Mouse (Mus musculus) central nervous system, embryonic 14 days (tissue): ENCODE data around the gene Lztr1. TPM values are rescaled to one million over a fixed set of nuclear protein-coding genes. Genes with fewer than 3 reads are reported as not detected.

ENCODE experiments used
- polyA plus RNA-seq: library from polyadenylated mRNA; depleted of rRNA; stranded (reverse); fragments of >200 nt; gene quantifications from 2 replicates; pipeline ENCODE4 v1.2.3, GENCODE M21; 2012; rRNA removed

Lztr1 gene
- 264 and 273 TPM in 2 replicates for polyA plus RNA-seq

GRCm38 (mm10) chr16:17508546-17509239 lies at the start of gene Lztr1:
TSS of gene Lztr1 (plus strand) at chr16:17508688.

GRCm38 (mm10) chr16:17489469-17490111 lies 18.9 kb upstream of the Lztr1 start, which contains the start of gene Aifm3:
TSS of gene Aifm3 (plus strand) at chr16:17489611.

DNA sequence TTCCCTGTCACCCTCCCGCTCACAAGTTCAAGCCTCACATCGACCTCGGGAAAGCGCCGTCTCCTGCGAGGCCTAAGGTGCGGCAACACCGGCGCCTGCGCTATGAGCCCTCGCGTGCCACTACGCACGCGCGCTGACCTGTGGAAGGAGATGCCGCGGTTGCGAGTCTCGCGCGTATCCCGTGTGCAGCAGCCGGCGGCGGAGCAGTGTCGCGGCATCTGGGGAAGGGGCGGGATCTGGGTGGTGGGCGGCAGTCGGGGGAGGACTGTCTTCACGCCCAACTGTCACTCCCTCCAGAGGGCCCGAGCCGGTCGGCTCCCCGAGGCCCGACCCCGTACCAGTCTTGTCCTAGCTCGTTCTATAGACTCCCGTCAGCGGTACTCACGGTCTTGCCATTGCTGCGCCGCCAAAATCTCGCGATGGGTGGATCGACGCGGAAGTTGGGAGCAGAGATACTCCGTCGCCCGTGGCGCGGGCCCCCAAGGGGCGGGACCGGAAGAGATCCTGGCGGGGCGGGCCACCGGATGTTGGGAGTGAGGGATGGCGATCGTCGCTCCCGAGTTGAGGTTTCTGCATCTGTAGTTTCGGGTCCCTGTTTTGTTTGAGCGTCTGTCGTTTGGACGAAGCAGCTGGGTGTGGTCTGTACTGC lies 22.3 kb downstream of the Lztr1 start, which contains the start of gene Thap7:
Gene Thap7 (minus strand): TSS at position 497 of the 649 bp plus-strand sequence.

GRCm38 (mm10) chr16:17561128-17561750 lies 52.8 kb downstream of the Lztr1 start, which contains the start of gene Lrrc74b:
TSS of gene Lrrc74b (minus strand) at chr16:17561247.

DNA sequence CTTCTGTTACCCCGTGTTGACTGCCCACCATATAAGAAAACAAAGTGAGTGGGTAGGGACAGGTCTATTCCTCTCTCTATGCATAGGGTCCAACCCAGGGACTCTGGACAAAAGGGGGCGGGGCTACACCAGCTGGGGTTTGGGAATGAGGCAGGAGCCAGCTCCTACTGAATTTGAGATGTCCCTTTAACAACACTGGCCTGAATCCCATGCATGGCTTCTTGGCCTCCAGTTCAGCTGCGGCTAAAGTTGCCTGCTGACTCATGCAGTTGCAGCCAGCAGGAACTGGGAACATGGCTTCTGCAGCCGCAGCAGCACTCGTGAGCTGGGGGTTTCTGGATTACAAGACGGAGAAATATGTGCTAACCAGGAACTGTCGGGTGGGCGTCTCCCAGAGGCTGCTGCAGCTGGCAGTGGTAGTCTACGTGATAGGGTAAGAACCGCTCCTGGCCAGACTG lies 53.3 kb downstream of the Lztr1 start, which contains the start of gene P2rx6:
Gene P2rx6 (plus strand): TSS at position 135 of the 458 bp plus-strand sequence.

Other genes with a start within 250 kb of the Lztr1 start
- 57.6 and 69.3 TPM in 2 replicates for gene Tmem191c, start 232.6 kb upstream of the Lztr1 start, polyA plus RNA-seq
- 1.1 and 1.5 TPM in 2 replicates for gene Serpind1, start 177.3 kb upstream of the Lztr1 start, polyA plus RNA-seq
- gene Snap29, start 102.7 kb upstream of the Lztr1 start, polyA plus RNA-seq: 12.6 and 13.4 TPM in 2 replicates
- 131 and 133 TPM in 2 replicates for gene Pi4ka, start 102.4 kb upstream of the Lztr1 start, polyA plus RNA-seq
- 33.8 and 39.8 TPM in 2 replicates for gene Crkl, start 56.7 kb upstream of the Lztr1 start, polyA plus RNA-seq
- gene Aifm3, start 19.1 kb upstream of the Lztr1 start, polyA plus RNA-seq: 16.5 and 20.2 TPM in 2 replicates
- gene Thap7, start 22.4 kb downstream of the Lztr1 start, polyA plus RNA-seq: 77.6 and 81.3 TPM in 2 replicates
- gene Lrrc74b, start 52.6 kb downstream of the Lztr1 start, polyA plus RNA-seq: 0.45 and 0.53 TPM in 2 replicates
- 1.5 and 2.1 TPM in 2 replicates for gene P2rx6, start 53.2 kb downstream of the Lztr1 start, polyA plus RNA-seq
- gene Slc7a4, start 74.5 kb downstream of the Lztr1 start, polyA plus RNA-seq: 20.6 and 23.0 TPM in 2 replicates
- 96.9 and 97.1 TPM in 2 replicates for gene Smpd4, start 110.7 kb downstream of the Lztr1 start, polyA plus RNA-seq
- gene Ccdc74a, start 137.8 kb downstream of the Lztr1 start, polyA plus RNA-seq: 7.2 and 8.7 TPM in 2 replicates
- 66.0 and 74.6 TPM in 2 replicates for gene Med15, start 224.2 kb downstream of the Lztr1 start, polyA plus RNA-seq